Mouse (Mus musculus): ENCODE measurements at regions not wholly inside any gene's neighbourhood (a gene's known extent, or its start where the extent isn't known, plus 50 kb on each side); places are given as distances from the start of the nearest gene placed in this dataset.

GRCm38 (mm10) chr7:69998756-69999155, 367.8 kb downstream of the Nr2f2 start:
- TF ChIP-seq POLR2A (IDR thresholded peaks at IDR 0.05; ENCODE audit: low read depth, low read length) = no peak
- no peak for TF ChIP-seq MEF2A (IDR thresholded peaks at IDR 0.05; ENCODE audit: borderline replicate concordance, low read depth, low read length)
- TF ChIP-seq CTCF (conservative IDR thresholded peaks at IDR 0.05 in 1 of 2, IDR thresholded peaks at IDR 0.05 in 1 of 2; ENCODE audit: low read depth in 2 of 2, low read length in 2 of 2) = no peak

Data from CH12.LX (cell line).